Mouse (Mus musculus) midbrain, embryonic 16.5 days (tissue): ENCODE measurements around the gene Gnao1. TPM values are rescaled to one million over a fixed set of nuclear protein-coding genes. Genes with fewer than 3 reads are reported as not detected.

Experiments used
- ATAC-seq: fragments of 200-750 bp; cut with Nextera tagmentation; 2 replicates; pipeline ENCODE4 v1.8.0; 2017; ENCODE audit warnings: moderate TSS enrichment
- H3K27ac ChIP-seq: fragments of 300-500 bp; sonication (generic); 2 replicates; pipeline ENCODE4 v1.5.1; 2014; ENCODE audit warnings: mild to moderate bottlenecking, low read length, mixed read lengths
- H3K27me3 ChIP-seq: fragments of 300-500 bp; sonication (generic); 2 replicates; pipeline ENCODE4 v1.6.1; 2014; ENCODE audit warnings: low read depth, low read length, mixed read lengths; ENCODE audit not compliant: control insufficient read depth, insufficient read depth
- H3K36me3 ChIP-seq: fragments of 300-500 bp; sonication (generic); 2 replicates; pipeline ENCODE4 v1.6.1; 2014; ENCODE audit warnings: mild to moderate bottlenecking, low read length, moderate library complexity, mixed read lengths; ENCODE audit not compliant: control insufficient read depth, insufficient read depth
- H3K4me1 ChIP-seq: fragments of 300-500 bp; sonication (generic); 2 replicates; pipeline ENCODE4 v1.6.1; 2014; ENCODE audit warnings: mild to moderate bottlenecking, low read length, mixed read lengths; ENCODE audit not compliant: control insufficient read depth, insufficient read depth
- H3K4me2 ChIP-seq: fragments of 300-500 bp; sonication (generic); 2 replicates; pipeline ENCODE4 v1.6.1; 2014; ENCODE audit warnings: mild to moderate bottlenecking, low read length, mixed read lengths
- H3K4me3 ChIP-seq: fragments of 300-500 bp; sonication (generic); 2 replicates; pipeline ENCODE4 v1.5.1; 2014; ENCODE audit warnings: low read depth, mild to moderate bottlenecking, low read length, moderate library complexity, mixed read lengths
- H3K9ac ChIP-seq: fragments of 300-500 bp; sonication (generic); 2 replicates; pipeline ENCODE4 v1.6.1; 2014; ENCODE audit warnings: low read depth, low read length, mixed read lengths
- H3K9me3 ChIP-seq: fragments of 300-500 bp; sonication (generic); replicated peaks from 2 replicates; pipeline ENCODE4 v1.6.1; 2014; ENCODE audit warnings: mild to moderate bottlenecking, low read length, mixed read lengths; ENCODE audit not compliant: control insufficient read depth, poor library complexity, severe bottlenecking
- WGBS: fragments of 180-500 bp; shearing (Covaris S2); extraction: QIAGEN DNeasy Blood & Tissue Kit; methylation state at CpG from one replicate; pipeline ENCODE4 v1.1.7; 2014; 5-methylcytosine and 5-hydroxymethylcytosine counted together
- polyA plus RNA-seq: library from polyadenylated mRNA; unstranded; fragments of >200 nt; fragmentation: Nextera tagmentation; extraction: Ambion mirVana; gene quantifications from 2 replicates; pipeline ENCODE4 v1.2.1, GENCODE M21; 2015

Gnao1 gene
- polyA plus RNA-seq, 1 experiment from 2014 or later = 240 TPM

GRCm38 (mm10) chr8:93969626-93970340 is 160.0 kb downstream of the Gnao1 start:
- peaks cover 57% of the 10 kb centered on the region for H3K36me3 ChIP-seq
- no peak overlapping the region for H3K27ac ChIP-seq
- no peak overlapping the region for H3K4me3 ChIP-seq
- 78% methylated on average over 7 of the region's 7 CpGs for WGBS
- 0 out of 2 replicates have a peak, but pooled peaks cover 2% of the 10 kb centered on the region for H3K4me1 ChIP-seq
- no peak overlapping the region for H3K4me2 ChIP-seq
- no peak for ATAC-seq
- no peaks in the 10 kb centered on the region for H3K27me3 ChIP-seq
- no peak overlapping the region for H3K9ac ChIP-seq
- no peaks in the 10 kb centered on the region for H3K9me3 ChIP-seq

DNA sequence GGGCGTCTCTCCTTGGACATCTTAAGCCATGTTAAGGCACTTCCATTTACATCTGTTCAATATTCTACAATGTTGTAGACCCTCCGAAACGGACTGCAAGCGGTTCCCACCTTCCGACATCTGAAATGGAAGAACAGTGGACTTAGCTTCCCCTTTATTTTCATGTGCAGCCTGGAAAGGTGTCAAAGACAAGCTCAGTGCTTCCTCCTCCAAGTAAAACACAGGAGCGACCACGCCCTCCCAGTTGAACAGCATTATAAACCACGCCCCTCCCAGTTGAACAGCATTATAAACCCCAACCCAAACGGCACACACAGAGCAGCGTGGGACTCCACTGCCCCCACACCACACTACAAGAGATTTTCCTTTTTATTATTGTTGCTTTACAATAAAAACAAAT is 161.7 kb downstream of the Gnao1 start:
- Histone ChIP-seq H3K4me1 (0 out of 2 replicates have a peak, but pooled peaks cover 2% of the 10 kb centered on the region), H3K4me2 (no peak overlapping the region), H3K9me3 (no peaks in the 10 kb centered on the region), H3K36me3 (peaks cover 43% of the 10 kb centered on the region), H3K27ac (no peak overlapping the region), H3K4me3 (no peak overlapping the region), H3K9ac (no peak overlapping the region), H3K27me3 (no peaks in the 10 kb centered on the region)
- 91% methylated on average over 10 of the region's 10 CpGs for WGBS
- ATAC-seq = no peak

- H3K27ac ChIP-seq = no peak overlapping the region
- H3K4me1 ChIP-seq = 0 out of 2 replicates have a peak, but pooled peaks cover 2% of the 10 kb centered on the region
- H3K36me3 ChIP-seq = peaks cover 39% of the 10 kb centered on the region
- no peak overlapping the region for H3K9ac ChIP-seq
- 73% methylated on average over 5 of the region's 5 CpGs for WGBS
- H3K27me3 ChIP-seq = no peaks in the 10 kb centered on the region
- H3K9me3 ChIP-seq = no peaks in the 10 kb centered on the region
- H3K4me3 ChIP-seq = no peak overlapping the region
- no peak overlapping the region for H3K4me2 ChIP-seq
- ATAC-seq = no peak
Observed at GRCm38 (mm10) chr8:93972211-93972610, 162.4 kb downstream of the Gnao1 start.

- Histone ChIP-seq H3K9ac (no peak overlapping the region), H3K36me3 (peaks cover 36% of the 10 kb centered on the region), H3K4me1 (0 out of 2 replicates have a peak, but pooled peaks cover 2% of the 10 kb centered on the region), H3K4me2 (no peak overlapping the region), H3K4me3 (no peak overlapping the region), H3K27me3 (no peaks in the 10 kb centered on the region), H3K27ac (0 out of 2 replicates have a peak overlapping the region, but pooled peaks have one; percentile 17), H3K9me3 (no peaks in the 10 kb centered on the region)
- WGBS = 87% methylated on average over 14 of the region's 14 CpGs
- ATAC-seq = no peak
Observed at GRCm38 (mm10) chr8:93972971-93973734, 163.4 kb downstream of the Gnao1 start.

DNA sequence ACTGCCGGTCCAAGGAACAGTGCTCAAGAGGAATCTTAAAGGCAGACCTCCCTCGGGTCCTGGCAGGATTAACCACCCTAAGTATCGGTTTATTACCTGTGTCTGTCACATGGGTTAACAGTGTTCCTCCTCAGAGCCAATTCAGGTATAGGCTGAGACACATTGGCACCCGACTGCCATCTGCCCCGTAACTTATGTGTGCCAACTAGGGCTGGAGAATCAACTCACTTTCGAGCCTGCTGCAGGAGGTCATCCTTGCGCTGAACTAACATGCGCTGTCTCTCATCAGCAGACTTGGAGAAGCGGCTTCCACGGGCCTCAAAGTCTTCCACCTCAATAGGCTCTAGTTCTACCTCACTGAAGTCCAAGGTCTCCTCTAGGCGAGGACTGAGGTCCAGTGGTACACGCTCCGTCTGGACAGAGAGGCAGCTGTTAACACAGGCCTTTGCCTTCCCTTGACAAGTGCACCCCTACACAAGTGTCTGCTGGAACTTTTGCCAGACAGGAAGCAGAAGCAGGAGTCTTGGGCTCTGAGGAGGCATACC is 164.1 kb downstream of the Gnao1 start:
- WGBS = 97% methylated on average over 13 of the region's 13 CpGs
- H3K27me3 ChIP-seq = no peaks in the 10 kb centered on the region
- H3K9me3 ChIP-seq = no peaks in the 10 kb centered on the region
- ATAC-seq = no peak
- no peak overlapping the region for H3K4me3 ChIP-seq
- H3K36me3 ChIP-seq = peaks cover 34% of the 10 kb centered on the region
- no peaks in the 10 kb centered on the region for H3K4me1 ChIP-seq
- H3K27ac ChIP-seq = no peak overlapping the region
- H3K4me2 ChIP-seq = no peak overlapping the region
- H3K9ac ChIP-seq = no peak overlapping the region

- 91% methylated on average over 11 of the region's 11 CpGs for WGBS
- Histone ChIP-seq H3K36me3 (peaks cover 37% of the 10 kb centered on the region), H3K4me1 (no peaks in the 10 kb centered on the region)
Observed at GRCm38 (mm10) chr8:93974602-93975186, 164.9 kb downstream of the Gnao1 start.

GRCm38 (mm10) chr8:93975358-93975757 is 165.6 kb downstream of the Gnao1 start:
- Histone ChIP-seq H3K27ac (no peak overlapping the region), H3K36me3 (peaks cover 43% of the 10 kb centered on the region), H3K4me2 (no peak overlapping the region), H3K9me3 (no peaks in the 10 kb centered on the region), H3K27me3 (no peaks in the 10 kb centered on the region), H3K4me1 (no peaks in the 10 kb centered on the region), H3K9ac (no peak overlapping the region), H3K4me3 (no peak overlapping the region)
- no peak for ATAC-seq
- WGBS = 98% methylated on average over 2 of the region's 2 CpGs

More at GRCm38 (mm10) chr8:93974602-93975186, 164.9 kb downstream of the Gnao1 start:
- H3K9ac ChIP-seq = no peak overlapping the region
- no peak overlapping the region for H3K4me3 ChIP-seq
- no peak for ATAC-seq
- H3K27me3 ChIP-seq = no peaks in the 10 kb centered on the region
- H3K9me3 ChIP-seq = no peaks in the 10 kb centered on the region
- H3K4me2 ChIP-seq = no peak overlapping the region
- no peak overlapping the region for H3K27ac ChIP-seq

DNA sequence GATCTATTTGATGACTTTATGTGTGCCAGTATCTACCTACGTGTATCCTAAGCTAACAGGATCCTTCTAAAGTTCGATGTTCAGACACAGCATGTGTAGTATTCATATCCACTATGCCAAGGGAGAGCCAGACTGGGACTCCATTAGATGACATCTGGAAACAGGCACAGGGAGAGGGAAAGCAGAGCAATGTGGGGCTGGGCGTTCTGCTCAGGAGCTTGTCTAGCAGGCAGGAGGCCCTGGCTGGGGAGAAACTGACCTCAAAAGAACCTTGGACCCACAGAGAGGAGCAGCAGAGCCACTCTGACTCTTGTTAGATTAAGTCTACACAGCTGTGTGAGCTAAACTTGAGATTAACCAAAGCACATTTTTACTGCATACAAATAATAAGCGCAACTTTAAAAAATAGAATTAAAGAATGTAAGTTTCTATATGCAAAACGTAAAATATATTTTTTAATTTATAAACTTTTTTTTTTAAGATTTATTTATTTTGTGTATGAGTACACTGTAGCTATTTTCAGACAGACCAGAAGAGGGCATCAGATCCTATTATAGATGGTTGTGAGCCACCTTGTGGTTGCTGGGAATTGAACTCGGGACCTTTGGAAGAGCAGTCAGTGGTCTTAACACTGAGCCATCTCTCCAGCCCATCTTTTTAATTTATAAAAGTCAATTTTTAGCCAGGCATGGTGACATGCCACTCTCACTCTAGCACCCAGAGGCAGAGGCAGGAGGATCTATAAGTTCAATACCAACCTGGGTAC is 166.9 kb downstream of the Gnao1 start:
- Histone ChIP-seq H3K27me3 (no peaks in the 10 kb centered on the region), H3K4me2 (no peak overlapping the region), H3K4me1 (no peaks in the 10 kb centered on the region), H3K9me3 (no peaks in the 10 kb centered on the region), H3K36me3 (peaks cover 51% of the 10 kb centered on the region), H3K27ac (no peak overlapping the region), H3K9ac (no peak overlapping the region), H3K4me3 (no peak overlapping the region)
- ATAC-seq = no peak
- 95% methylated on average over 6 of the region's 6 CpGs for WGBS
